Mouse (Mus musculus): ENCODE results near the gene Gbp3. TPM values are rescaled to one million over a fixed set of nuclear protein-coding genes. Genes with fewer than 3 reads are reported as not detected.
A peak's percentile ranks its signal among the peaks of the same experiment; 100 is the strongest.

Gbp3 gene
- polyA plus RNA-seq, 1 experiment, result 0.74 TPM

DNA sequence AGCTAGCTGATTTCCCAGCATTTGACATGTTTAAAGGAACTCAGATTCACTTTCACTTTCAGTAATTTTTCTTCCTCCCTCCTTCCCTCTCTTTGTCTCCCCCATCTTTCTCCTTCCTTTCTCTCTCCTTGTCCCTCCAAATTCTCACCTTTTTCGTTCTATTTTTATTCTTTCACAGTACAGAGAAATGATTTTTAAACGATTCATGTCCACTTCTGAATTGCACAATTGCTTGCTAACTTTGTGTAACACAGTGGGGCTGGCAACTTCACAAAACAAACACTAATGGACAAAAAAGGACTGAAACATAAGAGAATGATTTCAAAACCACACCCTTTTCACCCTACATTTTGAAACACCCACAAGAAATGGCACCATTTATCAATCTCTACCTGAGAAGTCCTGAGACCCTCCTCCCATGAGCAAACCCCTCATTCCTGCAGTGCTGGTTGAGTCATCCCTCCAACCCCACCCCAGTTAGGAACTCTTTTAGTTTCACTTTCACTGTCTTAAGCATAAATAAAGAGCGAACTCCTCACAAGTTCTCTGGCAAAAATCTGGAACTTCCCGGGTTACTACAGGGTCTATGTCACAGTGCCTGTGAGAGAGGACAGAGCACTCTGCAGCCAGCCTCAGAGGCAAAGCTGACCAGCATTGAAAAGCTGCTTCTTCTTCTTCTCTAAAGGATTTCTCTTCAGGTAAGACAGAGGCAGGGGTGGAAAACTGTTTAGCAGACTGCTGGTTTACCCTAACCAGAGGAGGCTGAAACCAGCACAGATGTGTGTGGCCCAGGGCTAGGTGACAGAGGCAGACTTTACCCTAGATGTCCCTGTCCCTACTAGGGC is 60.5 kb downstream of the Gbp3 start, which contains the start of gene Gbp2:
Gene Gbp2, plus strand, starts transcription at position 492 of the 845 bp plus-strand sequence.
- TF ChIP-seq CTCF (IDR thresholded peaks at IDR 0.05; ENCODE audit: control insufficient read depth, insufficient read depth, insufficient replicate concordance, low read depth, low read length) (no peak), POLR2A (IDR thresholded peaks at IDR 0.05; ENCODE audit: control insufficient read depth, low read depth, low read length) (no peak)
- Histone ChIP-seq H3K4me3 (ENCODE audit: control insufficient read depth, low read depth, low read length) (peak within 1 kb of the TSS; percentile 54), H3K27ac (ENCODE audit: control insufficient read depth, insufficient read depth, low read depth, low read length) (peak within 1 kb of the TSS; percentile 72)

DNA sequence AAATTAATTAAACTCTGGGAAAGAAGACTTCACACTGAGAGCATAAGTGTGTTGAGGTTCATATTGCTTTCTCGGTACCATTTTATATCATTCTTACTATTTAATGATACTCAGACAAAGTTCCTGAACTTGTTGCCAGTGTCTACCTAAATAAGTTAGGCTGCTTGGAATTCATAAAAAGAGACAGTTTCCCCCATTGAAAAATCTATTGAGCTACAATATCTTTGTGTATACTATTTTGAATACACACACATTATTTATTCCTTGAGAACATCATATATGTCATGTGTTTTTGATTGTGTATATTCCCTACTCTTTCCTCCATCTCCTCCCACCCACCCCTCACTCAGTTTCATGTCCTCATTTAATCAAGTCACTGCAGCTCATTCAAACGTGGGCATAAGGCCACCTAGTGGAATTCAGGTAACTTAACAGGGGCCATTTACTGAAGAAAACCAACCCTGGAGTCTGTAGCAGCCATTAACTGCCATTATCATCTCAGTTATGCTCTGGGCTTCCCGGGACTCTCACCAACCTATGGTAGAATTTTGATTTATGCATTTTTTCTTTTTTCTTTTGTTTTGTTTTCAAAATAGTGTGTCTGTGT is 61.2 kb downstream of the Gbp3 start:
- no peak for TF ChIP-seq CTCF (IDR thresholded peaks at IDR 0.05; ENCODE audit: control insufficient read depth, insufficient read depth, insufficient replicate concordance, low read depth, low read length)
- no peak for TF ChIP-seq POLR2A (IDR thresholded peaks at IDR 0.05; ENCODE audit: control insufficient read depth, low read depth, low read length)
- Histone ChIP-seq H3K4me3 (ENCODE audit: control insufficient read depth, low read depth, low read length) (no peak overlapping the region), H3K27ac (ENCODE audit: control insufficient read depth, insufficient read depth, low read depth, low read length) (no peak overlapping the region; the same call in 1 of the 2 replicates), H3K36me3 (ENCODE audit: control insufficient read depth, insufficient read depth, low read length) (no peaks in the 10 kb centered on the region), H3K4me1 (ENCODE audit: control insufficient read depth, insufficient read depth, low read length) (no peaks in the 10 kb centered on the region), H3K27me3 (ENCODE audit: control insufficient read depth, insufficient read depth, low read length) (no peaks in the 10 kb centered on the region)

More for the DNA sequence above, 60.5 kb downstream of the Gbp3 start, which contains the start of gene Gbp2:
- Histone ChIP-seq H3K36me3 (ENCODE audit: control insufficient read depth, insufficient read depth, low read length) (no peaks in the 10 kb centered on the region), H3K4me1 (ENCODE audit: control insufficient read depth, insufficient read depth, low read length) (no peaks in the 10 kb centered on the region), H3K27me3 (ENCODE audit: control insufficient read depth, insufficient read depth, low read length) (no peaks in the 10 kb centered on the region)

Other genes with a start within 250 kb of the Gbp3 start
- gene Pdlim5, start 164.3 kb upstream of the Gbp3 start, polyA plus RNA-seq (2012; rRNA removed), result 10.6 and 11.2 TPM in 2 replicates
- 0.57 and 0.84 TPM in 2 replicates for gene Gbp5, start 66.0 kb upstream of the Gbp3 start, polyA plus RNA-seq (2012; rRNA removed)
- gene Gbp7, start 29.7 kb upstream of the Gbp3 start, polyA plus RNA-seq (2012; rRNA removed), result 0.22 and 0.25 TPM in 2 replicates
- 0.06 TPM in 1 of 2 replicates, not detected in the other for gene Gbp2b, start 34.8 kb downstream of the Gbp3 start, polyA plus RNA-seq (2012; rRNA removed)
- 0.52 and 0.63 TPM in 2 replicates for gene Gbp2, start 60.6 kb downstream of the Gbp3 start, polyA plus RNA-seq (2012; rRNA removed)
- gene Kyat3, start 141.0 kb downstream of the Gbp3 start, polyA plus RNA-seq (2012; rRNA removed), result 3.1 and 3.8 TPM in 2 replicates
- gene Gtf2b, start 205.0 kb downstream of the Gbp3 start, polyA plus RNA-seq (2012; rRNA removed), result 51.3 and 58.5 TPM in 2 replicates